Mouse (Mus musculus) MN1 (cell line): ENCODE results near the gene Hlcs.

ENCODE experiments used
- DNase-seq: peaks from one replicate; pipeline ENCODE4 v3.0.0-alpha.2; 2016; ENCODE audit warnings: low spot score

Hlcs gene

GRCm38 (mm10) chr16:94289138-94290072 lies 24.0 kb downstream of the Hlcs start:
- DNase-seq = no peak

GRCm38 (mm10) chr16:94287826-94288225 lies 25.5 kb downstream of the Hlcs start:
- no peak for DNase-seq

GRCm38 (mm10) chr16:94283972-94284371 lies 29.4 kb downstream of the Hlcs start:
- DNase-seq = no peak

GRCm38 (mm10) chr16:94270826-94271225 lies 42.5 kb downstream of the Hlcs start:
- no peak for DNase-seq

GRCm38 (mm10) chr16:94269635-94270034 lies 43.7 kb downstream of the Hlcs start:
- DNase-seq = peak; percentile 93

GRCm38 (mm10) chr16:94268205-94268604 lies 45.2 kb downstream of the Hlcs start:
- DNase-seq = no peak

- no peak for DNase-seq
Measured at GRCm38 (mm10) chr16:94264611-94265010, 48.8 kb downstream of the Hlcs start.

- no peak for DNase-seq
Measured at GRCm38 (mm10) chr16:94262501-94262900, 50.9 kb downstream of the Hlcs start.

- DNase-seq = no peak
Measured at GRCm38 (mm10) chr16:94260938-94261630, 52.3 kb downstream of the Hlcs start.

- DNase-seq = peak; percentile 76
Measured at GRCm38 (mm10) chr16:94258366-94259310, 54.7 kb downstream of the Hlcs start.

GRCm38 (mm10) chr16:94255592-94255991 lies 57.8 kb downstream of the Hlcs start:
- DNase-seq = no peak

- no peak for DNase-seq
Measured at GRCm38 (mm10) chr16:94255035-94255434, 58.3 kb downstream of the Hlcs start.

- DNase-seq = no peak
Measured at GRCm38 (mm10) chr16:94254415-94254891, 58.9 kb downstream of the Hlcs start.

GRCm38 (mm10) chr16:94253671-94254414 lies 59.5 kb downstream of the Hlcs start:
- no peak for DNase-seq

- DNase-seq = no peak
Measured at GRCm38 (mm10) chr16:94251756-94252155, 61.6 kb downstream of the Hlcs start.

- DNase-seq = no peak
Measured at GRCm38 (mm10) chr16:94250640-94251349, 62.6 kb downstream of the Hlcs start.

- no peak for DNase-seq
Measured at GRCm38 (mm10) chr16:94250136-94250535, 63.2 kb downstream of the Hlcs start.

- no peak for DNase-seq
Measured at GRCm38 (mm10) chr16:94249666-94250065, 63.7 kb downstream of the Hlcs start.

- DNase-seq = no peak
Measured at GRCm38 (mm10) chr16:94248721-94249120, 64.7 kb downstream of the Hlcs start.

GRCm38 (mm10) chr16:94246976-94247375 lies 66.4 kb downstream of the Hlcs start:
- DNase-seq = no peak
